Mouse (Mus musculus) CH12.LX (cell line): ENCODE data around the gene Usp30.

Experiments
- CHD1 ChIP-seq: IDR thresholded peaks from 2 replicates; pipeline ENCODE4 v1.6.1; 2012; ENCODE audit warnings: low read depth, low read length, improper control_type of control experiment, inconsistent platforms
- CHD2 ChIP-seq: IDR thresholded peaks from 2 replicates; pipeline ENCODE4 v1.6.1; 2011; ENCODE audit warnings: low read length, improper control_type of control experiment
- CTCF ChIP-seq, 2 experiments: IDR thresholded peaks in 1 of 2; conservative IDR thresholded peaks in 1 of 2; 2 replicates each; pipeline ENCODE4 v1.5.1; 2011 to 2012; ENCODE audit warnings: low read depth in 2 of 2, low read length in 2 of 2, improper control_type of control experiment in 1 of 2, inconsistent platforms in 1 of 2, mild to moderate bottlenecking in 1 of 2, moderate library complexity in 1 of 2
- EP300 ChIP-seq: IDR thresholded peaks from 2 replicates; pipeline ENCODE4 v1.6.1; 2011; ENCODE audit warnings: low read length, improper control_type of control experiment
- HCFC1 ChIP-seq: IDR thresholded peaks from 2 replicates; pipeline ENCODE4 v1.6.1; 2012; ENCODE audit warnings: low read depth, mild to moderate bottlenecking, inconsistent platforms, low read length, improper control_type of control experiment
- NELFE ChIP-seq: IDR thresholded peaks from 2 replicates; pipeline ENCODE4 v1.6.1; 2011; ENCODE audit warnings: low read depth, low read length, improper control_type of control experiment
- POLR2A ChIP-seq: IDR thresholded peaks from 2 replicates; pipeline ENCODE4 v1.6.1; 2011; ENCODE audit warnings: low read depth, mild to moderate bottlenecking, improper control_type of control experiment, low read length
- POLR2AphosphoS2 ChIP-seq: IDR thresholded peaks from 2 replicates; pipeline ENCODE4 v1.6.1; 2011; ENCODE audit warnings: low read depth, low read length, improper control_type of control experiment
- UBTF ChIP-seq: IDR thresholded peaks from 2 replicates; pipeline ENCODE4 v1.6.1; 2012; ENCODE audit warnings: low read depth, mild to moderate bottlenecking, inconsistent platforms, low read length, improper control_type of control experiment, moderate library complexity
- ZKSCAN1 ChIP-seq: IDR thresholded peaks from 2 replicates; pipeline ENCODE4 v1.6.1; 2012; ENCODE audit warnings: low read depth, inconsistent platforms, low read length, improper control_type of control experiment, borderline replicate concordance

DNA sequence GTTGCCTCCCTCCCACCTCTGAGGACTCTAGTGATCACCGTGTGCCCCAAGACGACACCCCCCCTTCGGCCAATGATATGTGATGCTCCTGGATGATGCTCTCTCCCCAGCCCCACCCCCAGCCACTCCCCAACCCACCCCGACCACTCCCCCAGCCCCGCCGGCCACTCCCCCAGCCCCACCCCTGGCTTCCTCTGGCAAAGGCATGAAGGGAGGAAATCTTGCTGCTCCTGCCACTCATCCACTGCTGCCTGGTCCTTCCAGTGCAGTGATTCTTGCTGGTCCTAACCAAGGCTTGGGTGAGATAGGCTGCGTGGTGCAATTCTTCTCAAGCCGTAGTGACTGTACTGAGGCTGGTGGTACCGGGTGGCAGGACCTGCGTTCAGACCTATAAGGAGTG is 40.4 kb upstream of the Usp30 start:
- TF ChIP-seq CTCF (conservative IDR thresholded peaks at IDR 0.05 in 1 of 2, IDR thresholded peaks at IDR 0.05 in 1 of 2; ENCODE audit: low read depth in 2 of 2, low read length in 2 of 2) (no peak), ZKSCAN1 (no peak), CHD1 (no peak), HCFC1 (no peak), POLR2A (no peak), NELFE (no peak), POLR2AphosphoS2 (no peak), UBTF (no peak), EP300 (no peak), CHD2 (no peak)
